Mouse (Mus musculus) MEL (cell line): ENCODE data around the gene Zfp367.

ENCODE experiments used
- CTCF ChIP-seq, 3 experiments: IDR thresholded peaks in 2 of 3; conservative IDR thresholded peaks in 1 of 3; 2 replicates each; pipeline ENCODE4 v1.5.1; 2011 to 2012; ENCODE audit warnings: low read length in 3 of 3, low read depth in 2 of 3, mild to moderate bottlenecking in 2 of 3, improper control_type of control experiment in 1 of 3, inconsistent platforms in 1 of 3, mixed read lengths in 1 of 3, moderate library complexity in 1 of 3; ENCODE audit not compliant: control insufficient read depth in 1 of 3, insufficient read depth in 1 of 3, poor library complexity in 1 of 3, severe bottlenecking in 1 of 3
- GATA1 ChIP-seq: IDR thresholded peaks from 2 replicates; pipeline ENCODE4 v1.6.1; 2011; ENCODE audit warnings: low read depth, low read length, improper control_type of control experiment
- KAT2A ChIP-seq: conservative IDR thresholded peaks from 2 replicates; pipeline ENCODE4 v1.6.1; 2012; ENCODE audit warnings: low read depth, low read length, improper control_type of control experiment, inconsistent platforms
- MEF2A ChIP-seq: IDR thresholded peaks from 2 replicates; pipeline ENCODE4 v1.6.1; 2014; ENCODE audit warnings: low read depth, mild to moderate bottlenecking, inconsistent platforms, low read length, improper control_type of control experiment; ENCODE audit not compliant: poor library complexity, insufficient replicate concordance, severe bottlenecking; ENCODE audit errors: extremely low read depth
- MYB ChIP-seq: IDR thresholded peaks from 2 replicates; pipeline ENCODE4 v1.6.1; 2011; ENCODE audit warnings: mild to moderate bottlenecking, low read depth, low read length, improper control_type of control experiment
- MYC ChIP-seq: IDR thresholded peaks from 2 replicates; pipeline ENCODE4 v1.6.1; 2011; ENCODE audit warnings: low read depth, mild to moderate bottlenecking, low read length, improper control_type of control experiment, moderate library complexity
- NRF1 ChIP-seq: IDR thresholded peaks from 2 replicates; pipeline ENCODE4 v1.6.1; 2014; ENCODE audit warnings: low read depth, mild to moderate bottlenecking, inconsistent platforms, low read length, improper control_type of control experiment, moderate library complexity; ENCODE audit not compliant: poor library complexity, insufficient read depth, severe bottlenecking
- POLR2A ChIP-seq, 2 experiments: IDR thresholded peaks; 2 replicates each; pipeline ENCODE4 v1.6.1; 2011 to 2012; ENCODE audit warnings: low read length in 2 of 2, mild to moderate bottlenecking in 2 of 2, control low read depth in 1 of 2, improper control_type of control experiment in 1 of 2, low read depth in 1 of 2, moderate library complexity in 1 of 2; ENCODE audit not compliant: control insufficient read depth in 1 of 2, insufficient read depth in 1 of 2, poor library complexity in 1 of 2
- POLR2AphosphoS2 ChIP-seq: IDR thresholded peaks from 2 replicates; pipeline ENCODE4 v1.6.1; 2011; ENCODE audit warnings: low read length, improper control_type of control experiment
- RAD21 ChIP-seq: IDR thresholded peaks from 2 replicates; pipeline ENCODE4 v1.6.1; 2011; ENCODE audit warnings: mild to moderate bottlenecking, low read depth, low read length, improper control_type of control experiment
- SIN3A ChIP-seq: IDR thresholded peaks from 2 replicates; pipeline ENCODE4 v1.6.1; 2012; ENCODE audit warnings: low read length, improper control_type of control experiment, inconsistent platforms
- USF1 ChIP-seq: IDR thresholded peaks from 2 replicates; pipeline ENCODE4 v1.6.1; 2014; ENCODE audit warnings: low read depth, mild to moderate bottlenecking, inconsistent platforms, low read length, improper control_type of control experiment, moderate library complexity
- ZC3H11A ChIP-seq: IDR thresholded peaks from 2 replicates; pipeline ENCODE4 v1.6.1; 2012; ENCODE audit warnings: low read depth, mild to moderate bottlenecking, inconsistent platforms, low read length, improper control_type of control experiment
- ZKSCAN1 ChIP-seq: IDR thresholded peaks from 2 replicates; pipeline ENCODE4 v1.6.1; 2012; ENCODE audit warnings: low read depth, mild to moderate bottlenecking, inconsistent platforms, low read length, improper control_type of control experiment, moderate library complexity

GRCm38 (mm10) chr13:64086036-64086435, 67.0 kb downstream of the Zfp367 start:
- TF ChIP-seq POLR2A (IDR thresholded peaks at IDR 0.05; ENCODE audit: control insufficient read depth in 1 of 2, insufficient read depth in 1 of 2, low read depth in 1 of 2, low read length in 2 of 2, poor library complexity in 1 of 2) (no peak), MYC (no peak), USF1 (no peak), ZC3H11A (no peak), POLR2AphosphoS2 (no peak), ZKSCAN1 (no peak), MEF2A (no peak), CTCF (IDR thresholded peaks at IDR 0.05 in 2 of 3, conservative IDR thresholded peaks at IDR 0.05 in 1 of 3; ENCODE audit: control insufficient read depth in 1 of 3, insufficient read depth in 1 of 3, low read depth in 2 of 3, low read length in 3 of 3, poor library complexity in 1 of 3, severe bottlenecking in 1 of 3) (no peak), RAD21 (no peak), NRF1 (no peak), SIN3A (no peak), KAT2A (no peak), MYB (no peak), GATA1 (no peak)
